Mouse (Mus musculus) limb, embryonic 15.5 days (tissue): ENCODE measurements around the gene Hspa1a. TPM values are rescaled to one million over a fixed set of nuclear protein-coding genes. Genes with fewer than 3 reads are reported as not detected.
A peak's percentile ranks its signal among the peaks of the same experiment; 100 is the strongest.
"Not testable (repeated sequence)": the region's sequence is repeated elsewhere in the genome, so short reads cannot be mapped to it uniquely, and the experiment has no call there.

Experiments
- ATAC-seq: fragments of 200-750 bp; cut with Nextera tagmentation; 2 replicates; pipeline ENCODE4 v1.8.0; 2017; ENCODE audit warnings: low read depth, moderate TSS enrichment; ENCODE audit not compliant: insufficient number of reproducible peaks, low FRiP score, low TSS enrichment
- H3K27ac ChIP-seq: fragments of 300-500 bp; sonication (generic); 2 replicates; pipeline ENCODE4 v1.5.1; 2015; ENCODE audit warnings: moderate library complexity, mild to moderate bottlenecking, inconsistent platforms
- H3K27me3 ChIP-seq: fragments of 300-500 bp; sonication (generic); 2 replicates; pipeline ENCODE4 v1.6.1; 2015; ENCODE audit warnings: inconsistent platforms
- H3K36me3 ChIP-seq: fragments of 300-500 bp; sonication (generic); 2 replicates; pipeline ENCODE4 v1.6.1; 2015; ENCODE audit warnings: inconsistent platforms
- H3K4me1 ChIP-seq: fragments of 300-500 bp; sonication (generic); 2 replicates; pipeline ENCODE4 v1.6.1; 2015; ENCODE audit warnings: inconsistent platforms
- H3K4me2 ChIP-seq: fragments of 300-500 bp; sonication (generic); 2 replicates; pipeline ENCODE4 v1.6.1; 2015; ENCODE audit warnings: mild to moderate bottlenecking, inconsistent platforms
- H3K4me3 ChIP-seq: fragments of 300-500 bp; sonication (generic); 2 replicates; pipeline ENCODE4 v1.5.1; 2015; ENCODE audit warnings: mild to moderate bottlenecking, inconsistent platforms
- H3K9ac ChIP-seq: fragments of 300-500 bp; sonication (generic); 2 replicates; pipeline ENCODE4 v1.6.1; 2015; ENCODE audit warnings: inconsistent platforms
- H3K9me3 ChIP-seq: fragments of 300-500 bp; sonication (generic); 2 replicates; pipeline ENCODE4 v1.6.1; 2016; ENCODE audit warnings: inconsistent platforms
- WGBS: fragments of 180-500 bp; shearing (Covaris S2); methylation state at CpG from one replicate; pipeline ENCODE4 v1.1.7; 2015; 5-methylcytosine and 5-hydroxymethylcytosine counted together
- polyA plus RNA-seq: library from polyadenylated mRNA; unstranded; fragments of >200 nt; fragmentation: Nextera tagmentation; extraction: Ambion mirVana; gene quantifications from 2 replicates; pipeline ENCODE4 v1.2.1, GENCODE M21; 2015

Gene Hspa1a
- 31.7 and 32.0 TPM in 2 replicates for polyA plus RNA-seq

DNA sequence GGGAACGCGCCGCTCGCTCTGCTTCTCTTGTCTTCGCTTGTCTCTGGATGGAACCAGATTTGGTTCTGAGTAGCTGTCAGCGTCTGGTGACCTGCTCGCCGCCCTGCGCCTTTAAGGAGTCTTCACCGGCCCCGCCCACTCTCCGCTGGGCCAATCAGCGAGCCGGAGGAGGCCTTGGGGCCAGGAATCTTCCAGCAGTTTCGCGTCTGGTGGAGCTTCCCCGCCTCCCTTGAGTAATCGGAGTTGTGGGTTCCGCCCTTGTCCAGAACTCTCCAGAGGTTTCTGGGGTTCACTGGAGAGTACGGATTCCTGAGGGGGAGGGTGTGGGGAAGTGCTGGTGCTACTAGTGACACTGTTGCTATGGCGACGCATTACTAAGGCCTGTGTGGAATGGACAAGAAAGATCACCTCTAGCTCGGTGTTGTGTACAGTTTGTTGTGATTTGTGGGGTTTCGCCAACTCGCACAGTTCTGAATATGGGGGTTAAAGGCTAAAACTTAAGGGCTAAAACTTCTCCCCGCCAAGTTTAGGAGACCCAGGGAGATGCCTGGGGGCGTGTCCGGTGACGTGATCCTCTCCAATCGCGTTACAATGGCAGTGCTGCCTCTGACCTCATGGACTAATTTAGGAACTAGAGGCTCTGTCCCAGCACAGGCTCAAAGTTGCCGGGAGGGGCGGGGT lies at the start of gene Hspa1a, which contains the start of gene Hspa1l:
TSS of gene Hspa1a (minus strand) at position 88 of the 681 bp plus-strand sequence.
TSS of gene Hspa1l (plus strand) at position 635 of the 681 bp plus-strand sequence.
- H3K9ac ChIP-seq, H3K36me3 ChIP-seq, H3K4me1 ChIP-seq, H3K9me3 ChIP-seq: not testable (repeated sequence)
- WGBS: under 1% methylated on average over 33 of the region's 33 CpGs
- peak within 1 kb of the TSS; percentile 43 for H3K4me3 ChIP-seq
- peak; percentile 92 for ATAC-seq
- H3K27me3 ChIP-seq: peaks cover 26% of the 10 kb centered on the region
- H3K27ac ChIP-seq: peak within 1 kb of the TSS; percentile 27; the same call in 1 of the 2 replicates
- peak within 1 kb of the TSS; percentile 78 for H3K4me2 ChIP-seq

GRCm38 (mm10) chr17:35021163-35021808 lies 49.3 kb upstream of the Hspa1a start:
- H3K9ac ChIP-seq: no peak overlapping the region
- no peak overlapping the region for H3K4me3 ChIP-seq

GRCm38 (mm10) chr17:35020551-35020950 lies 48.6 kb upstream of the Hspa1a start:
- WGBS: 76% methylated on average over 8 of the region's 8 CpGs
- H3K4me3 ChIP-seq: no peak overlapping the region
- no peak overlapping the region for H3K27ac ChIP-seq
- ATAC-seq: no peak
- no peak overlapping the region for H3K9ac ChIP-seq
- H3K9me3 ChIP-seq: no peaks in the 10 kb centered on the region
- H3K4me1 ChIP-seq: peaks cover 25% of the 10 kb centered on the region
- peaks cover 13% of the 10 kb centered on the region for H3K36me3 ChIP-seq
- no peaks in the 10 kb centered on the region for H3K27me3 ChIP-seq
- no peak overlapping the region for H3K4me2 ChIP-seq

More at GRCm38 (mm10) chr17:35021163-35021808, 49.3 kb upstream of the Hspa1a start:
- WGBS: 17% methylated on average over 16 of the region's 17 CpGs
- no peaks in the 10 kb centered on the region for H3K9me3 ChIP-seq
- H3K36me3 ChIP-seq: peaks cover 5% of the 10 kb centered on the region; the same call in 1 of the 2 replicates
- no peaks in the 10 kb centered on the region for H3K27me3 ChIP-seq
- H3K4me1 ChIP-seq: peaks cover 25% of the 10 kb centered on the region
- H3K27ac ChIP-seq: peak overlapping the region; percentile 27; the same call in 1 of the 2 replicates
- peak overlapping the region; percentile 22; the same call in 1 of the 2 replicates for H3K4me2 ChIP-seq
- ATAC-seq: peak; percentile 27; the same call in 1 of the 2 replicates

DNA sequence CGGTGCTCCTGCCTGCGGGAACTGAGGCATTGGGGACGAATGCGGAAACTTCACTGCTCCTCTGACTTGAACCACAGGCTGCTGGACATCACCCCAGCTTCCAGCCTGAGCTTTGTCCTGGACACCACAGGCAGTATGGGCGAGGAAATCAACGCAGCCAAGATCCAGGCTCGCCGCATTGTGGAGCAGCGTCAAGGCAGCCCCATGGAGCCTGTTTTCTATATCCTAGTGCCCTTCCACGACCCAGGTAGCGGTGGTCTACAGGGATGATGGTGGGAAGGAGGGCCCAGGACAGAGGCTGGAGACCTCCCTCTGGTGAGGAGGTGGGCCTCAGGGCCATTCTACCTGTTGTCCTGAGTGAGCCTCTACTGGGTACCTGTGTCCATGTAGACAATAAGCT lies 47.9 kb upstream of the Hspa1a start:
- no peak overlapping the region for H3K4me3 ChIP-seq
- WGBS: 73% methylated on average over 11 of the region's 11 CpGs
- ATAC-seq: no peak
- H3K27ac ChIP-seq: no peak overlapping the region
- H3K27me3 ChIP-seq: no peaks in the 10 kb centered on the region
- H3K9me3 ChIP-seq: no peaks in the 10 kb centered on the region
- H3K36me3 ChIP-seq: peaks cover 19% of the 10 kb centered on the region
- H3K4me2 ChIP-seq: no peak overlapping the region
- H3K9ac ChIP-seq: no peak overlapping the region
- H3K4me1 ChIP-seq: peaks cover 22% of the 10 kb centered on the region

GRCm38 (mm10) chr17:35018171-35018570 lies 46.2 kb upstream of the Hspa1a start:
- no peak for ATAC-seq
- Histone ChIP-seq H3K27ac (no peak overlapping the region), H3K4me3 (no peak overlapping the region), H3K4me2 (no peak overlapping the region), H3K9ac (no peak overlapping the region), H3K36me3 (peaks cover 36% of the 10 kb centered on the region), H3K4me1 (peaks cover 19% of the 10 kb centered on the region), H3K27me3 (no peaks in the 10 kb centered on the region), H3K9me3 (no peaks in the 10 kb centered on the region)
- 80% methylated on average over 3 of the region's 3 CpGs for WGBS

GRCm38 (mm10) chr17:35017706-35018030 lies 45.7 kb upstream of the Hspa1a start:
- no peak overlapping the region for H3K27ac ChIP-seq
- H3K9me3 ChIP-seq: no peaks in the 10 kb centered on the region
- H3K4me3 ChIP-seq: no peak overlapping the region
- H3K36me3 ChIP-seq: peaks cover 41% of the 10 kb centered on the region
- no peak overlapping the region for H3K4me2 ChIP-seq
- no peak overlapping the region for H3K9ac ChIP-seq
- ATAC-seq: no peak
- no peaks in the 10 kb centered on the region for H3K27me3 ChIP-seq
- WGBS: 77% methylated on average over 14 of the region's 14 CpGs
- peaks cover 19% of the 10 kb centered on the region for H3K4me1 ChIP-seq

- Histone ChIP-seq H3K9ac (no peak overlapping the region), H3K36me3 (peaks cover 48% of the 10 kb centered on the region), H3K4me3 (no peak overlapping the region), H3K9me3 (no peaks in the 10 kb centered on the region), H3K4me1 (peaks cover 19% of the 10 kb centered on the region), H3K4me2 (no peak overlapping the region), H3K27ac (peak overlapping the region; percentile 35; the same call in 1 of the 2 replicates), H3K27me3 (no peaks in the 10 kb centered on the region)
- 79% methylated on average over 10 of the region's 10 CpGs for WGBS
- no peak for ATAC-seq
Measured at GRCm38 (mm10) chr17:35016791-35017705, 45.1 kb upstream of the Hspa1a start.

DNA sequence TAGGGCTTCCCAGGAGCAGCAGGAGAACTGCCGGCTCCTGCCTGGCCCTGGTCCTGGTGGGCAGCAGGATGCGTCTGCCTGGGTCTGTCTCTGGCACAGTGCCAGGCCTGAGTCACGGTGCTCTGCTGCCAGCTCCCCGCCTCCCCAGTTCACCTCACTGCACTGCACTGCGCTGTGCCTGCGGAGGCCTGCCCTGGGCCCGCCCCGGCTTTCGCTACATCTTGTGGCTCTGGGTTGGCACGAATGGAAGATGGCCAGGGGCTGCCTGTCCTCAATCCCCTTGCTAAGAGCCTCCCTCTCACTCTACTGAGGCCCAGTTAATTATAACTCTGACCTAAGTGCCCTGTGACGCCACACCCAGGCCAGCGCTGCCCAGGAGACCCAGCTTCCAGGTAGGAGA lies 44.4 kb upstream of the Hspa1a start, which contains the start of gene Vwa7:
TSS of gene Vwa7 (plus strand) at position 204 of the 400 bp plus-strand sequence.
- Histone ChIP-seq H3K27ac (peak within 1 kb of the TSS; percentile 35), H3K9me3 (no peaks in the 10 kb centered on the region), H3K27me3 (no peaks in the 10 kb centered on the region), H3K36me3 (peaks cover 54% of the 10 kb centered on the region), H3K4me1 (peaks cover 16% of the 10 kb centered on the region), H3K4me3 (no peak within 1 kb of the TSS), H3K9ac (no peak within 1 kb of the TSS), H3K4me2 (no peak within 1 kb of the TSS)
- ATAC-seq: no peak
- 57% methylated on average over 12 of the region's 12 CpGs for WGBS

GRCm38 (mm10) chr17:35015296-35015695 lies 43.3 kb upstream of the Hspa1a start:
- peaks cover 14% of the 10 kb centered on the region for H3K4me1 ChIP-seq
- H3K27ac ChIP-seq: no peak overlapping the region
- 90% methylated on average over 16 of the region's 16 CpGs for WGBS
- no peak overlapping the region for H3K4me3 ChIP-seq
- H3K9ac ChIP-seq: no peak overlapping the region
- H3K27me3 ChIP-seq: no peaks in the 10 kb centered on the region
- no peak for ATAC-seq
- H3K36me3 ChIP-seq: peaks cover 65% of the 10 kb centered on the region
- H3K9me3 ChIP-seq: no peaks in the 10 kb centered on the region
- H3K4me2 ChIP-seq: no peak overlapping the region

GRCm38 (mm10) chr17:35013221-35013620 lies 41.3 kb upstream of the Hspa1a start:
- 83% methylated on average over 6 of the region's 6 CpGs for WGBS
- no peak for ATAC-seq

GRCm38 (mm10) chr17:35012430-35012829 lies 40.5 kb upstream of the Hspa1a start:
- no peak overlapping the region for H3K4me3 ChIP-seq
- no peaks in the 10 kb centered on the region for H3K9me3 ChIP-seq
- H3K27me3 ChIP-seq: no peaks in the 10 kb centered on the region
- no peak overlapping the region for H3K4me2 ChIP-seq
- no peak overlapping the region for H3K27ac ChIP-seq
- 84% methylated on average over 13 of the region's 13 CpGs for whole genome bisulfite sequencing
- no peak for ATAC-seq
- H3K36me3 ChIP-seq: peaks cover 92% of the 10 kb centered on the region
- no peak overlapping the region for H3K9ac ChIP-seq
- peaks cover 14% of the 10 kb centered on the region for H3K4me1 ChIP-seq

More at GRCm38 (mm10) chr17:35013221-35013620, 41.3 kb upstream of the Hspa1a start:
- Histone ChIP-seq H3K27ac (no peak overlapping the region), H3K9ac (no peak overlapping the region), H3K36me3 (peaks cover 84% of the 10 kb centered on the region), H3K9me3 (no peaks in the 10 kb centered on the region), H3K4me2 (no peak overlapping the region), H3K4me3 (no peak overlapping the region), H3K27me3 (no peaks in the 10 kb centered on the region), H3K4me1 (peaks cover 14% of the 10 kb centered on the region)
